Mouse (Mus musculus) ES-Bruce4 (cell line): Measurements from ENCODE around the gene S1pr1. TPM values are rescaled to one million over a fixed set of nuclear protein-coding genes. Genes with fewer than 3 reads are reported as not detected.

Experiments
- H3K27ac ChIP-seq: 2 replicates; pipeline ENCODE4 v1.5.1; 2012; ENCODE audit warnings: low read length, inconsistent platforms; ENCODE audit not compliant: insufficient read depth
- H3K27me3 ChIP-seq: 2 replicates; pipeline ENCODE4 v1.6.1; 2012; ENCODE audit warnings: mild to moderate bottlenecking, low read length, inconsistent platforms; ENCODE audit not compliant: control insufficient read depth, poor library complexity, insufficient read depth, severe bottlenecking
- H3K36me3 ChIP-seq: 2 replicates; pipeline ENCODE4 v1.6.1; 2012; ENCODE audit warnings: inconsistent platforms, mild to moderate bottlenecking, low read length, moderate library complexity; ENCODE audit not compliant: control insufficient read depth, poor library complexity, insufficient read depth, severe bottlenecking
- H3K4me1 ChIP-seq: one replicate; pipeline ENCODE4 v1.8.1; 2011; ENCODE audit warnings: low read length; ENCODE audit not compliant: control insufficient read depth, insufficient read depth
- H3K4me3 ChIP-seq: 2 replicates; pipeline ENCODE4 v1.5.1; 2011; ENCODE audit warnings: low read depth, mild to moderate bottlenecking, low read length
- H3K9ac ChIP-seq: 2 replicates; pipeline ENCODE4 v1.6.1; 2012; ENCODE audit warnings: low read depth, mild to moderate bottlenecking, inconsistent platforms; ENCODE audit not compliant: poor library complexity, severe bottlenecking
- H3K9me3 ChIP-seq: replicated peaks from 2 replicates; pipeline ENCODE4 v1.6.1; 2012; ENCODE audit warnings: mild to moderate bottlenecking, low read length, inconsistent platforms; ENCODE audit not compliant: control insufficient read depth, poor library complexity, insufficient read depth, severe bottlenecking
- CTCF ChIP-seq: IDR thresholded peaks from one replicate; pipeline ENCODE4 v1.8.1; 2011; ENCODE audit warnings: low read depth, low read length
- EP300 ChIP-seq: IDR thresholded peaks from 2 replicates; pipeline ENCODE4 v1.6.1; 2011; ENCODE audit warnings: low read depth, low read length; ENCODE audit not compliant: insufficient read depth
- POLR2A ChIP-seq: IDR thresholded peaks from one replicate; pipeline ENCODE4 v1.8.1; 2011; ENCODE audit warnings: low read length; ENCODE audit not compliant: insufficient read depth
- polyA plus RNA-seq: library from polyadenylated mRNA; stranded (reverse); fragments of >200 nt; gene quantifications from 2 replicates; pipeline ENCODE4 v1.2.4, GENCODE M21; 2011; ENCODE audit warnings: low read depth; ENCODE audit not compliant: missing spikeins, insufficient read depth, insufficient read length

The S1pr1 gene
- polyA plus RNA-seq, 1 experiment, result 2.0 TPM

DNA sequence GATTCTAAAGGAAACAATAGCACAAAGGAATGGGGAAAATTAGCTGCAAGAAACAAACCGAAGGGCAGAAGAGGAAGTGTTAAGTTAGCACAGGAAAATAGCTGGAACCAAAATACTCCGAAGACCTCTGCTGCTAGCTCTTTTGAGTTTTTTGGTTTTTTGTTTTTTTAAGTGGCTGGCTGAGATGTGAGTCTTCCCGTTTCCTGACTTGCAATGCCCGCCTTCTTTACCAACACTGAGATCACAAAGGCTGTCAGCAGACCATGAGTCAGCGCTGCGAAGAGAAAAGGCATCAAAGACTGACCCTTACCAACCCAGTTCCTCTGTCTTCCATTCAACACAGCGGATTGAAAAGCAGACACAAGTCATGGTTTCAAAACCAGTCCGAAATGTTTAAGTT lies 25.5 kb downstream of the S1pr1 start:
- Histone ChIP-seq H3K4me1 (no peaks in the 10 kb centered on the region), H3K27me3 (no peaks in the 10 kb centered on the region), H3K4me3 (no peak overlapping the region), H3K9ac (no peak overlapping the region), H3K9me3 (no peaks in the 10 kb centered on the region), H3K27ac (peak overlapping the region; percentile 90), H3K36me3 (no peaks in the 10 kb centered on the region)
- no peak for TF ChIP-seq POLR2A
- TF ChIP-seq EP300, result 0 out of 2 replicates have a peak, but pooled peaks have one; percentile 25
- no peak for TF ChIP-seq CTCF

- Histone ChIP-seq H3K4me1 (peaks cover under 1% of the 10 kb centered on the region), H3K9ac (no peak overlapping the region), H3K36me3 (no peaks in the 10 kb centered on the region), H3K4me3 (no peak overlapping the region), H3K27ac (no peak overlapping the region), H3K9me3 (no peaks in the 10 kb centered on the region), H3K27me3 (no peaks in the 10 kb centered on the region)
- TF ChIP-seq CTCF (no peak), POLR2A (no peak), EP300 (no peak)
These were observed 27.1 kb downstream of the S1pr1 start for GRCm38 (mm10) chr3:115687821-115688220.

DNA sequence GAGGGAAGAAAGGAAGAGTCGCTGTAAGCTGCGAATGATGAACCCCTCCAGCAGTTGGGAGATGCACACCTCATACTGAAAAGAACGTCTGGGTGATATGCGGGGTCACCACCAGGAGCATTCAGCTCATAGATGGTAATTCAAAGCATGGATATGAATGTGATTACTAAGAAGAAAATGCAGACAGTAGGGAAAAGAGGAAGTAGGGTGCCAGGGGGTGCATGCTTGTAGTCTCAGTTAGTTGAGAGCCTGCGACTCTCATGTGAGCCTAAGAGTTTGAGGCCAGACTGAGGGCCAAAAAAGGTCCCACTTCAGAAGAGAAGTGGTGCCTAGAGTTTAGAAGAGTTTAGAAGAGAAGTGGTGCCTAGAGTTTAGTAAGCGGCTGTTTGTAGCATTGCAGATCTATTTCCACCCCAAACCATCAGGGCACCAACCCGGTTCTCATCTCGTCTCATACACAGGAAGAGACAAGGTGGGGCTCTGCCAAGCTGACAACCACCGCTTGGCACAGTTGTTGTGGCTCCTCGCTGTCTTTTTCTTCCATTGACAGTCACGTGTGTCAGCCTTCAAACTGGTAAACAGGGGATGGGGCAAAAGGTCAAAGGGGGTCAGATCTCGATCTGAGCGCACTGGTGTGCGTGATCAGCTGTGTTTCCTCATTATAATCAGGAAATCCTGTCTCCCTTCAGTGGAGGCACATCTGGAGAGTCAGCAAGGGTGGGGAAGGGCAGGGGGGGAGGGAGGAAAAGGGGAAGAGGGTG lies 32.4 kb downstream of the S1pr1 start:
- Histone ChIP-seq H3K27ac (no peak overlapping the region), H3K9ac (no peak overlapping the region), H3K27me3 (no peaks in the 10 kb centered on the region), H3K9me3 (no peaks in the 10 kb centered on the region), H3K36me3 (no peaks in the 10 kb centered on the region), H3K4me3 (no peak overlapping the region), H3K4me1 (peaks cover 2% of the 10 kb centered on the region)
- TF ChIP-seq EP300 (no peak), POLR2A (no peak), CTCF (no peak)

- H3K9me3 ChIP-seq, result no peaks in the 10 kb centered on the region
- no peak overlapping the region for H3K27ac ChIP-seq
- H3K27me3 ChIP-seq, result no peaks in the 10 kb centered on the region
- no peaks in the 10 kb centered on the region for H3K36me3 ChIP-seq
- H3K9ac ChIP-seq, result no peak overlapping the region
- H3K4me1 ChIP-seq, result peaks cover 2% of the 10 kb centered on the region
- H3K4me3 ChIP-seq, result no peak overlapping the region
- no peak for TF ChIP-seq CTCF
- no peak for TF ChIP-seq POLR2A
- TF ChIP-seq EP300, result no peak
These were observed 33.7 kb downstream of the S1pr1 start for GRCm38 (mm10) chr3:115681184-115681583.

GRCm38 (mm10) chr3:115679022-115679421 lies 35.9 kb downstream of the S1pr1 start:
- Histone ChIP-seq H3K9ac (no peak overlapping the region), H3K4me3 (no peak overlapping the region), H3K27ac (no peak overlapping the region), H3K36me3 (no peaks in the 10 kb centered on the region), H3K4me1 (peaks cover 2% of the 10 kb centered on the region), H3K9me3 (no peaks in the 10 kb centered on the region), H3K27me3 (no peaks in the 10 kb centered on the region)
- TF ChIP-seq CTCF, result no peak
- TF ChIP-seq EP300, result no peak
- no peak for TF ChIP-seq POLR2A
